Mouse (Mus musculus): ENCODE measurements around the gene Emid1.

GRCm38 (mm10) chr11:5149249-5149648, 2.8 kb downstream of the Emid1 start:
- TF ChIP-seq GATA1 (IDR thresholded peaks at IDR 0.05; ENCODE audit: low read length) (no peak), TAL1 (IDR thresholded peaks at IDR 0.05; ENCODE audit: low read length) (no peak)
